Mouse (Mus musculus) liver, postnatal 0 days (tissue): Measurements from ENCODE around the gene Dab1. TPM values are rescaled to one million over a fixed set of nuclear protein-coding genes. Genes with fewer than 3 reads are reported as not detected.

ENCODE experiments used
- ATAC-seq: fragments of 200-750 bp; cut with Nextera tagmentation; 2 replicates; pipeline ENCODE4 v1.8.0; 2017; ENCODE audit warnings: mild to moderate bottlenecking, moderate library complexity
- DNase-seq: peaks from one replicate; pipeline ENCODE4 v3.0.0-alpha.2; 2016
- H3K27ac ChIP-seq: fragments of 300-500 bp; sonication (generic); 2 replicates; pipeline ENCODE4 v1.5.1; 2014; ENCODE audit warnings: antibody characterized with exemption, moderate library complexity, mild to moderate bottlenecking, low read depth
- H3K27me3 ChIP-seq: fragments of 300-500 bp; sonication (generic); 2 replicates; pipeline ENCODE4 v1.6.1; 2014; ENCODE audit warnings: low read length, control low read depth, mixed read lengths; ENCODE audit not compliant: insufficient read depth
- H3K36me3 ChIP-seq: fragments of 300-500 bp; sonication (generic); replicated peaks from 2 replicates; pipeline ENCODE4 v1.6.1; 2014; ENCODE audit warnings: mild to moderate bottlenecking, control low read depth, low read length, moderate library complexity, mixed read lengths; ENCODE audit not compliant: insufficient read depth
- H3K4me1 ChIP-seq: fragments of 300-500 bp; sonication (generic); 2 replicates; pipeline ENCODE4 v1.6.1; 2014; ENCODE audit warnings: antibody characterized with exemption, mild to moderate bottlenecking, control low read depth; ENCODE audit not compliant: insufficient read depth
- H3K4me2 ChIP-seq: fragments of 300-500 bp; sonication (generic); 2 replicates; pipeline ENCODE4 v1.6.1; 2014; ENCODE audit warnings: low read depth, mild to moderate bottlenecking, low read length, moderate library complexity, mixed read lengths
- H3K4me3 ChIP-seq: fragments of 300-500 bp; sonication (generic); 2 replicates; pipeline ENCODE4 v1.5.1; 2014; ENCODE audit warnings: low read depth, low read length
- H3K9ac ChIP-seq: fragments of 300-500 bp; sonication (generic); replicated peaks from 2 replicates; pipeline ENCODE4 v1.6.1; 2014; ENCODE audit warnings: mild to moderate bottlenecking, moderate library complexity
- H3K9me3 ChIP-seq: fragments of 300-500 bp; sonication (generic); 2 replicates; pipeline ENCODE4 v1.6.1; 2016; ENCODE audit warnings: mild to moderate bottlenecking, control low read depth, low read length, mixed read lengths
- CTCF ChIP-seq: sonication (generic); IDR thresholded peaks from 2 replicates; pipeline ENCODE4 v1.5.1; 2016; ENCODE audit warnings: antibody characterized with exemption, low read depth
- EP300 ChIP-seq: IDR thresholded peaks from 2 replicates; pipeline ENCODE4 v1.6.1; 2016; ENCODE audit warnings: antibody characterized with exemption, low read depth, mild to moderate bottlenecking
- WGBS: fragments of 180-500 bp; shearing (Covaris S2); extraction: QIAGEN DNeasy Blood & Tissue Kit; methylation state at CpG from one replicate; pipeline ENCODE4 v1.1.7; 2014; ENCODE audit not compliant: insufficient replicate concordance; 5-methylcytosine and 5-hydroxymethylcytosine counted together
- polyA plus RNA-seq: library from polyadenylated mRNA; unstranded; fragments of >200 nt; fragmentation: Nextera tagmentation; extraction: Ambion mirVana; gene quantifications from 2 replicates; pipeline ENCODE4 v1.2.1, GENCODE M21; 2015

The Dab1 gene
- polyA plus RNA-seq, 1 experiment from 2014 or later = 1.1 TPM

DNA sequence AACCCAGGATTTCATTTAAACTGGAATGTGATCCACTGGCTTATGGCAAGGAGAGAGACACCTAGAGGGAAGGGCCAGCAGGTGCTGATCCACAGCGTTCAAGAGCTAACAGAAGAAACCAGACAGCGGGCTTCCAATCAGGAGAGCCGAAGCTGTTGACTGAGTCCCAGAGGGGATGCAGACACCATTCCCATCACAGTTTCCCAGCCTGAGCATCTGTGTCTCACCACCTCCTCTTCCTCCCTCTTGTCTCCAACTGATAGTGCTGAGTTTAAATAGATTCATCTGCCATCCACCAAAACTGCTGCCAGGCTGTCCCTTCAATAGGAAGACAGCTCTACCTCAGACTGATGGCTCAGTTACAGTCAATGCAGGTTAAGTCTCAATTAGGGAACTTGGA is 1134.9 kb downstream of the Dab1 start:
- Histone ChIP-seq H3K27ac (no peak overlapping the region), H3K27me3 (no peaks in the 10 kb centered on the region), H3K4me2 (no peak overlapping the region), H3K9ac (no peak overlapping the region), H3K4me3 (no peak overlapping the region), H3K9me3 (no peaks in the 10 kb centered on the region), H3K4me1 (no peaks in the 10 kb centered on the region), H3K36me3 (no peaks in the 10 kb centered on the region)
- no peak for ATAC-seq
- 71% methylated on average over 3 of the region's 3 CpGs for WGBS
- DNase-seq = no peak
- no peak for TF ChIP-seq CTCF
- no peak for TF ChIP-seq EP300

DNA sequence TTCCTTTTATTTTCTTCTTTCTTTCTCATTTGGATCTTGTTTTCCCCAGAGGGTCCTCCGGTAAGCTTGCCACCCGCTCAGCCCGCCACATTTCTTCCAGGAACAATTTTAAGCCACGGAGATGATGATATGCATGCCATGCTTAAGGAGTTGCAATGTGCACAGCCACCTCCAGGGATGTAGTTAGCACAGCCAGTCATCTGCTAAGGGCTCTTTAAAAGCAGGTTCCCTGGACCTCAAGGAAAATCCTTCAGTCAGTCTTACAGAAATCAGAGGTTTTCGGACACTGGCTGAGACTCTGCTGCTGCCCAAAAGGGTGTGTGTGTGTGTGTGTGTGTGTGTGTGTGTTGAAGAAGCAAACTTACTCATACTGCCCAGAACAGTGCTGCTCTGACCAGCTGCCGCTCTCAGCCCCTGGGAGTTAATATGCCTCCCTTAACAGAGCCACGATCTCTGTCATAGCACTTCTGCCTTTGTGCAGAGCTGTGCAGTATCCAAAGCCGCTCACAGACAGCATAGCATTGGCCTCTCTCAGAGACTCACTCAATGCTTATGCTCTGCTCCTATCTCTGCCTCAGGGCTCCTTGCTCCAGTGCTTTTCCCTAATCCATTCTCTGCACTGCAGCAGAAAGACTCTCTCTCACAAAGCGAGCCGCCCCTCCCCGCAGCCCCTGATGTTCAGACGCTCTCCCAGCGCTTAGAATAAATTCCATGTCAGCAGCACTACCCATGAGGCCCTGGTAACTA is 1141.9 kb downstream of the Dab1 start:
- TF ChIP-seq EP300 (no peak), CTCF (no peak)
- WGBS = 83% methylated on average over 13 of the region's 13 CpGs
- ATAC-seq (no peak), DNase-seq (no peak)
- Histone ChIP-seq H3K27me3 (no peaks in the 10 kb centered on the region), H3K9ac (no peak overlapping the region), H3K4me2 (no peak overlapping the region), H3K27ac (no peak overlapping the region), H3K4me1 (no peaks in the 10 kb centered on the region), H3K36me3 (no peaks in the 10 kb centered on the region), H3K9me3 (no peaks in the 10 kb centered on the region), H3K4me3 (no peak overlapping the region)

DNA sequence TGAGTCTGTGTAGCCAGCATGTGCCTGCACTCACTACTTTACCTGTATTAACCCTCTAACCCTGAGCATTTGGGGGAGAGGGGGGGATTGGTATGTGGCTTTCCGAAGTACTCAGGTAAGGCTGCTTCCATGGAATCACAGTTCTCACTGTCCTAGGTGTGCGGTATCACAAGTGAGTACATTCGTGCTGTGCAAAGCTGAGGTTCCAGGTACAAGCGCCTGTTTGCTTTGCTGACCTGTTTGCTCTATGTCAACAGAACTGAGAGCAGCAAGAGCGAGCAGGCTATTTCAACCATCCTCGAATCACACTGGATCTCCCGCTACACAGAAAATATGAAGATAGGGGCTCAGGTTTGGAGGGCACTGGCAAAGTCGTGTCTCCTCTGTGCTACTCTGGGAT is 1146.9 kb downstream of the Dab1 start, which contains the start of gene C8b:
Gene C8b, plus strand, starts transcription at position 253 of the 400 bp plus-strand sequence.
- H3K4me1 ChIP-seq = no peaks in the 10 kb centered on the region
- DNase-seq = peak; percentile 22
- WGBS = 58% methylated on average over 8 of the region's 8 CpGs
- no peak for TF ChIP-seq CTCF
- no peak for TF ChIP-seq EP300
- H3K4me3 ChIP-seq = peak within 1 kb of the TSS; percentile 18
- peak; percentile 86 for ATAC-seq
- no peaks in the 10 kb centered on the region for H3K27me3 ChIP-seq
- no peaks in the 10 kb centered on the region for H3K9me3 ChIP-seq
- H3K9ac ChIP-seq = 0 out of 2 replicates have a peak within 1 kb of the TSS, but pooled peaks have one; percentile 11
- no peaks in the 10 kb centered on the region for H3K36me3 ChIP-seq
- H3K27ac ChIP-seq = peak within 1 kb of the TSS; percentile 60; the same call in 1 of the 2 replicates
- peak within 1 kb of the TSS; percentile 62 for H3K4me2 ChIP-seq

DNA sequence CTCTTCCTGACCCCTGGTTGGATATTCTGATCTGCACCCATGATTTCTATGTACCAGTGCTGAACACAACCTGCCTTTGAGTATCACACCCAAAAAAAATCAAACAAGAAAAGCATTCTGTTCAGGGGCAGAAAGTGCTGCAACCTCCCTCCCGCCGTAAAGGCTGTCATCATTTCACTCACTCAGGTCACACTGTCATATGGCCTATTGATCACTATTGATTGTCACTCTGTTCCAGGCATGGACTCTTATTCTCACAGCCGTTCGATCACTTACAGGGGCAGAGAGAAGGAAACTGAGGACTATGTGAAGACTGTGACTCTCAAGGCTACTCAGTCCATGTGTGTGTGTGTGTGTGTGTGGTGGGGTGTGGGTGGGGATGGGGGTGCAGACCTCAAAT is 1149.0 kb downstream of the Dab1 start:
- 47% methylated on average over 4 of the region's 4 CpGs for WGBS
- no peak overlapping the region for H3K27ac ChIP-seq

DNA sequence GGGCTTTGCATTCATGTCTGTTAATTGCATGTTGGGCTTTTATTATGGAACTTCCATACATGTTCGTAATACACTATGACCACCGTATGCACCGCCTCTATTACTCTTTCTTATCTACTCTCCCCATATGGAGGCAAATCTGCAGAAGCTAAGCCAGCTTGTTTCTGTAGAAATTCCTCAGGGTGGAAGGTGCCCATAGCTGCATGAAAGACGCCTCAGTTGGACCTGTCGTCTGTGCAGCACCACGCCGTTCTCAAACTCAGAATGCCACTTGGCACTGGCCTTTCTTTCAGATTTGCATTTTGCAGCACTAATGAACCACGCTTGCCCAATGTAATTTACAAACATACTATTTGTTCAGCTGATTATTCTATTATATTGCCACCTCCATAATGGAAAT is 1150.4 kb downstream of the Dab1 start:
- H3K4me3 ChIP-seq = no peak overlapping the region
- no peaks in the 10 kb centered on the region for H3K9me3 ChIP-seq
- H3K27ac ChIP-seq = no peak overlapping the region
- ATAC-seq (no peak), DNase-seq (no peak)
- H3K27me3 ChIP-seq = no peaks in the 10 kb centered on the region
- no peak overlapping the region for H3K4me2 ChIP-seq
- WGBS = 77% methylated on average over 8 of the region's 8 CpGs
- no peaks in the 10 kb centered on the region for H3K4me1 ChIP-seq
- H3K36me3 ChIP-seq = no peaks in the 10 kb centered on the region
- no peak for TF ChIP-seq CTCF
- no peak for TF ChIP-seq EP300
- no peak overlapping the region for H3K9ac ChIP-seq

More for the DNA sequence above, 1149.0 kb downstream of the Dab1 start:
- no peaks in the 10 kb centered on the region for H3K9me3 ChIP-seq
- H3K4me2 ChIP-seq = peak overlapping the region; percentile 32
- H3K36me3 ChIP-seq = no peaks in the 10 kb centered on the region
- ATAC-seq (0 out of 2 replicates have a peak, but pooled peaks have one; percentile 28), DNase-seq (no peak)
- H3K4me3 ChIP-seq = no peak overlapping the region
- no peaks in the 10 kb centered on the region for H3K27me3 ChIP-seq
- TF ChIP-seq CTCF (no peak), EP300 (no peak)
- no peaks in the 10 kb centered on the region for H3K4me1 ChIP-seq
- no peak overlapping the region for H3K9ac ChIP-seq

DNA sequence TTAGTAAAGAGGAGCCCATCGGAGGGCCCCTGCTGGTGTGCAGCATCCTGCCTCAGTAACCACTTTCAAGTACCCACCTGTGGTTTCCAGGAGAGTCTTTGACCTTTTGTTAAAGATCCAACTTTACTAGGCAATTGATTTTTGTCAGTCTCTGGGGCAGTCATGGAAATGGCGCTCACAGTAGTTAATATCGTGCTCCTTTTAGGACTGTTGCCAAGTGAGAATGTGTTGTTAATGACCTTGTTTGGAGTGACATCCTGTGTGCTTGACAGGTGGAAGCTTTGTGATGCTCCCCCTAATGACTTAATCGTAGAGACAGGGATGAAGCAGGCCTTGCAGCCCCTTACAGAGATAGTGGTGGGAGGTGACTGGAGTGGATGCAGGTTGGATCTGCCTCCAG is 1151.2 kb downstream of the Dab1 start:
- Histone ChIP-seq H3K4me2 (no peak overlapping the region), H3K9ac (no peak overlapping the region), H3K9me3 (no peaks in the 10 kb centered on the region), H3K4me1 (no peaks in the 10 kb centered on the region), H3K27me3 (no peaks in the 10 kb centered on the region), H3K4me3 (no peak overlapping the region), H3K36me3 (no peaks in the 10 kb centered on the region), H3K27ac (no peak overlapping the region)
- no peak for DNase-seq
- TF ChIP-seq EP300 (no peak), CTCF (no peak)
- 60% methylated on average over 4 of the region's 4 CpGs for WGBS
- no peak for ATAC-seq
